Mouse (Mus musculus): ENCODE data around the gene Btbd2. TPM values are rescaled to one million over a fixed set of nuclear protein-coding genes. Genes with fewer than 3 reads are reported as not detected.
"Not testable (repeated sequence)": the region's sequence is repeated elsewhere in the genome, so short reads cannot be mapped to it uniquely, and the experiment has no call there.

Gene Btbd2
- polyA plus RNA-seq, 1 experiment from 2014 or later, result 93.2 TPM

DNA sequence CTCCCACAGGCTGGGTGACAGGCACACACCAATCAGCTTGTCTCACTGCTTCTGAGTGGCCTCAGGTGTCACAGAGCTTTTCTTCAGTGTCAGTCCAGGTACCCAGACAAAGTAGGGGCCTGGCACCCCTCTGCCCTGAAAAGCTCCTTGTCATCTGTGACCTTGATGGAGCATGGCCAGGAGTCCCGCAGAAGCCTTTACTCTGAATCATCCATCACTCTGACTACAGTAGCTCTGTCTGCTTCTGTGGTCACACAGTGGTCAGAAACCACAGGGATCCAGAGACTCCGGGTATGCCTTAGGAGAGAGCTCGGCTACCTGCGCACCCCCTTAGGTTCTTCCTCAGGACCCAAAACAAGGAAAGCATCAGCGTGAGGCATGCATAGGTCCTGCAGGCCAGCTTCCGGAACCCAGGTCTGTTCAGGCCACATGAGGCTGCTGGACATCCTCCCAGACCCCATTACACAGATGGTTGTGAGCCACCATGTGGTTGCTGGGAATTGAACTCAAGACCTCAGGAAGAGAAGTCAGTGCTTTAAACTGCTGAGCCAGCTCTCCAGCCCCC lies 3.6 kb downstream of the Btbd2 start:
- no peak for ATAC-seq (ENCODE audit: low FRiP score, low read depth)
- no peak overlapping the region for H3K27ac ChIP-seq (replicated peaks)
- H3K27me3 ChIP-seq, result no peaks in the 10 kb centered on the region
- H3K4me1 ChIP-seq (replicated peaks), result peaks cover 35% of the 10 kb centered on the region
- no peak overlapping the region for H3K4me3 ChIP-seq
- H3K36me3 ChIP-seq, result 0 out of 2 replicates have a peak, but pooled peaks cover 3% of the 10 kb centered on the region
- WGBS, result 81% methylated on average over 6 of the region's 6 CpGs
- H3K9me3 ChIP-seq, result no peaks in the 10 kb centered on the region
- H3K4me2 ChIP-seq, result no peak overlapping the region
- H3K9ac ChIP-seq, result no peak overlapping the region

DNA sequence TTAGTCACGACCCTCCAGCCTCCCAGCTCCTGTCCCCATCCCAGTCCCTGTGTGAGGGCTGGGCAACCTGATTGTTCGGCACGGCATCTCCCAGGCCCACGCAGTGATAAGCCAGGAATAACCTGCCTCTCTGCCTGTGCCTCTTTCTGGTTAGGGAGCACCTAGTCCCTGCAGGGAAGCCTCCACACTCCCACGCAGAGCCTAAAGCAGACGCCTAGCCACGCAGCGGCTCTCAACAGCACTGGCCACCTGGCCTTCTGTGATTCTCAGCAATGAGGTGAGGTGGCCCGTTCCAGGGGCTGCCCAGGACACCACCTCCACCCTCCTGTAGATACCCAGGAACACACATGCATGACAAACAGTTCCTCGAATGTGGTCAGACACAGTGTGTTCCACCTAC lies 6.5 kb downstream of the Btbd2 start:
- Histone ChIP-seq H3K4me1 (replicated peaks) (peaks cover 26% of the 10 kb centered on the region), H3K27ac (replicated peaks) (no peak overlapping the region), H3K4me3 (no peak overlapping the region), H3K9me3 (no peaks in the 10 kb centered on the region), H3K27me3 (no peaks in the 10 kb centered on the region), H3K4me2 (no peak overlapping the region), H3K9ac (no peak overlapping the region), H3K36me3 (peaks cover 18% of the 10 kb centered on the region)
- 92% methylated on average over 10 of the region's 10 CpGs for WGBS
- ATAC-seq (ENCODE audit: low FRiP score, low read depth), result no peak

DNA sequence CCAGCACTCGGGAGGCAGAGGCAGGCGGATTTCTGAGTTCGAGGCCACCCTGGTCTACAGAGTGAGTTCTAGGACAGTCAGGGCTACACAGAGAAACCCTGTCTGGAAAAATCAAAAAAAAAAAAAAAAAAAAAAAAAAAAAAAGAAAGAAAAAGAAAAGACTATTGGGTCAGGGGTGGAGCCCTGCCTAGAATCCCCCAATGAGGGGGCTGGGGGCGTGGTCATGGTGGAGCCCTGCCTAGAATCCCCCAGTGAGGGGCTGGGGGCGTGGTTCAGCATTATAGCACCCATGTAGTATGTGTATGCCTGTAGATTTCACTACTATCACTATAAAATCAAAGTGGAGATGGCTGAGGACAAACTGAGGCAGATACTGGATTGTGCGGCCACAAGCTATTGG lies 7.0 kb downstream of the Btbd2 start:
- Histone ChIP-seq H3K36me3 (peaks cover 23% of the 10 kb centered on the region), H3K4me1 (replicated peaks) (peaks cover 22% of the 10 kb centered on the region)
- not testable (repeated sequence) for H3K4me2 ChIP-seq; H3K27me3 ChIP-seq; H3K9me3 ChIP-seq; H3K9ac ChIP-seq; H3K27ac ChIP-seq (replicated peaks); ATAC-seq (ENCODE audit: low FRiP score, low read depth); H3K4me3 ChIP-seq
- WGBS, result 92% methylated on average over 6 of the region's 6 CpGs

DNA sequence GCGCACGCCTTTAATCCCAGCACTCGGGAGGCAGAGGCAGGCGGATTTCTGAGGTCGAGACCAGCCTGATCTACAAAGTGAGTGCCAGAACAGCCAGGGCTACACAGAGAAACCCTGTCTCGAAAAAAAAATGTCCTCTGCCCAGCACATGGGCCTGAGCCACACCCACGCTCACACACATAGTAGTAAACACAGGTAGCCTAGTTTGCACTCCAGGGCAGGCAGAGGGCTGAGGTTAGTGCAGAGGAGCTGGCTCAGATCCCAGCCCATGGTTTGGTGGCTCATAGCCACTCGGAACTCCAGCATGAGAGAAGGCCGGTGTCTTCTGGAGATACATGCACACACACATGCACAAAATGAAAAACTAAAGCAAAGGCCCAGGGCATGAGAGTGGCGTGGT lies 9.9 kb downstream of the Btbd2 start:
- H3K9ac ChIP-seq, result no peak overlapping the region
- 96% methylated on average over 10 of the region's 10 CpGs for WGBS
- no peak for ATAC-seq (ENCODE audit: low FRiP score, low read depth)

DNA sequence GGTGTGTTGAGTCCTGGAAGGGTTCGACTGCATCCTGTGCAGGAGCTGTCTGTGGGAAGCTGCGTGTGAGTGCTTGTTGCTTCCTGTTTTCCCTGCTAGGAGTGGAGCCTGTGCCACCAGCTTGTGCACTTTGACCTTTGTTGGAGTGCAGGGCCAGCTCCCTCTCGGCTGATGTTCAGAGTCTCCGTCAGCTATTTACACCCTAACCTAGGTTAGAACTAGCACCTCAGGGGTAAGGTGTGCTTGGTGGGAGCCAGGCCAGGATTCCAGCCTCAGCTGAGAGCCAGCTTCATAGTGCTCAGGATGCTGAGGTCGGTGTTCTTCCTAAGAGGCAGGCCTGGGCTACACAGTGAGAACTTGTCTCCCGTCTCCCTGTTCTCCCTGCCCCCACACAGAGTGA lies 21.5 kb downstream of the Btbd2 start:
- WGBS, result 88% methylated on average over 6 of the region's 6 CpGs
- Histone ChIP-seq H3K9me3 (no peaks in the 10 kb centered on the region), H3K27me3 (no peaks in the 10 kb centered on the region), H3K4me1 (replicated peaks) (no peaks in the 10 kb centered on the region), H3K27ac (replicated peaks) (no peak overlapping the region), H3K4me2 (no peak overlapping the region), H3K9ac (no peak overlapping the region), H3K4me3 (no peak overlapping the region), H3K36me3 (peaks cover 55% of the 10 kb centered on the region)
- no peak for ATAC-seq (ENCODE audit: low FRiP score, low read depth)

More for the DNA sequence above, 9.9 kb downstream of the Btbd2 start:
- H3K9me3 ChIP-seq, result no peaks in the 10 kb centered on the region
- H3K4me2 ChIP-seq, result no peak overlapping the region
- H3K4me3 ChIP-seq, result no peak overlapping the region
- no peak overlapping the region for H3K27ac ChIP-seq (replicated peaks)
- peaks cover 50% of the 10 kb centered on the region for H3K36me3 ChIP-seq
- no peaks in the 10 kb centered on the region for H3K4me1 ChIP-seq (replicated peaks)
- H3K27me3 ChIP-seq, result no peaks in the 10 kb centered on the region

DNA sequence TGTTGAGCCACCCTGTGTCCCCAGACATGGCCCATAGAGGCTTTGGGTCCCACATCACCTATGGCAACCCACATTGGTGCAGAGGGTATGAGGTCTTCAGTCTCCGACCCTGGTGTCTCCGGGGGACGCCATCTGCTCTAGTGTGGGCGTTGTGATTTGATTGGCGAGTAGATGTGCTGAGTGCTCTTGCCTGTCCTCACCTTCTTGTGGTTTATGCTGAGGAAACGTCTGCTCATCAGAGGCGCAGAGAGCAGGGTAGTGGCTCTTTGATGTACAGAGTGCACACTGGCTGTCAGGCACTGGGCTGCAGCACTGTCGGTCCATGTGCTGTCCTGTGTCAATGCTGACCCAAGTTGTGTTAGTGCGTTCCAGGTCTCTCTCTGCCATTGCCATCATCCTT lies 27.9 kb downstream of the Btbd2 start:
- Histone ChIP-seq H3K4me3 (no peak overlapping the region), H3K4me2 (no peak overlapping the region), H3K9me3 (no peaks in the 10 kb centered on the region), H3K27ac (replicated peaks) (no peak overlapping the region), H3K9ac (no peak overlapping the region), H3K36me3 (no peaks in the 10 kb centered on the region), H3K4me1 (replicated peaks) (peaks cover 37% of the 10 kb centered on the region), H3K27me3 (no peaks in the 10 kb centered on the region)
- ATAC-seq (ENCODE audit: low FRiP score, low read depth), result no peak
- 80% methylated on average over 9 of the region's 9 CpGs for WGBS

DNA sequence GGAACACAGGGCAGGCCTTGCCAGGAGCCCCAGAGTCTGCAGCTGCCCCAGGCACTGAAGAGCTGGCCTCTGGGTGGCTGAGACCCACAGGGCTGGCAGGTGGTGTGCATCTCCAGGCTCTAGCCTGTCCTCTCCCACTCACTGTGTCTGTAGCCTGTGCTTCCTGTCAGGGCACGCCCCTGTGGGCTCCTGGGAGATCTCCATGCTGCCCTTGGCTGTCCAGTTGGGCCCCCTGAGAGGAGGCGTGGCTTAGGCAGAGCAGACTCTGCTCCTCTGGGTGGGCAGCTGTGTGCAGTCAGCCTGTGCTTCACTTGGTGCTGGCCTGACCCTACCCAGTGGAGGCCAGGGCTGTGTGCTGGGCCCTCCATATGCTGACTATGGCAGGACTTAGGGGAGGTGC lies 29.2 kb downstream of the Btbd2 start:
- Histone ChIP-seq H3K4me2 (no peak overlapping the region), H3K36me3 (no peaks in the 10 kb centered on the region), H3K4me3 (no peak overlapping the region), H3K9ac (no peak overlapping the region), H3K27ac (replicated peaks) (no peak overlapping the region), H3K4me1 (replicated peaks) (peaks cover 48% of the 10 kb centered on the region), H3K9me3 (no peaks in the 10 kb centered on the region), H3K27me3 (no peaks in the 10 kb centered on the region)
- 69% methylated on average over 2 of the region's 2 CpGs for WGBS
- ATAC-seq (ENCODE audit: low FRiP score, low read depth), result no peak

DNA sequence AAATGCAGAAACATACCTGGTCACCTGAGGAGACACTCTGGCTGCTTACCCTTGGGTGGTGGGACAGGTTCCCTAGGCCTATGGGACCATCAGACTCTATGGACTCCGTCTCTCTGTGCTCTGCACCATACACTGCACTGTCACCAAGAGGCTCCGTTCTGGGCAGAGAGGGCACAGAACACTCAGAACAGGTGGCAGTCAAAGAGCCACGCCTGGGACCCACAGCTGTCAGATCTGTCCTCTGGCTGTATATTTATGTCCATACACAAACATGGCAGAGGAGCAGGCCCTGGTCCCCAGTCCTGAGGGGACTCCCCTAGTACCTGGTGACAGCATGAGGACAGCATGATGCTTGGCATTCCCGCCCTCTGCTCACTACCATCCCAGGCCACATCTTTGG lies 31.1 kb downstream of the Btbd2 start:
- Histone ChIP-seq H3K9me3 (no peaks in the 10 kb centered on the region), H3K27me3 (no peaks in the 10 kb centered on the region), H3K27ac (replicated peaks) (no peak overlapping the region), H3K4me2 (no peak overlapping the region), H3K9ac (no peak overlapping the region), H3K36me3 (no peaks in the 10 kb centered on the region), H3K4me3 (no peak overlapping the region), H3K4me1 (replicated peaks) (peaks cover 56% of the 10 kb centered on the region)
- WGBS, result 90% methylated on average over 4 of the region's 4 CpGs
- no peak for ATAC-seq (ENCODE audit: low FRiP score, low read depth)

DNA sequence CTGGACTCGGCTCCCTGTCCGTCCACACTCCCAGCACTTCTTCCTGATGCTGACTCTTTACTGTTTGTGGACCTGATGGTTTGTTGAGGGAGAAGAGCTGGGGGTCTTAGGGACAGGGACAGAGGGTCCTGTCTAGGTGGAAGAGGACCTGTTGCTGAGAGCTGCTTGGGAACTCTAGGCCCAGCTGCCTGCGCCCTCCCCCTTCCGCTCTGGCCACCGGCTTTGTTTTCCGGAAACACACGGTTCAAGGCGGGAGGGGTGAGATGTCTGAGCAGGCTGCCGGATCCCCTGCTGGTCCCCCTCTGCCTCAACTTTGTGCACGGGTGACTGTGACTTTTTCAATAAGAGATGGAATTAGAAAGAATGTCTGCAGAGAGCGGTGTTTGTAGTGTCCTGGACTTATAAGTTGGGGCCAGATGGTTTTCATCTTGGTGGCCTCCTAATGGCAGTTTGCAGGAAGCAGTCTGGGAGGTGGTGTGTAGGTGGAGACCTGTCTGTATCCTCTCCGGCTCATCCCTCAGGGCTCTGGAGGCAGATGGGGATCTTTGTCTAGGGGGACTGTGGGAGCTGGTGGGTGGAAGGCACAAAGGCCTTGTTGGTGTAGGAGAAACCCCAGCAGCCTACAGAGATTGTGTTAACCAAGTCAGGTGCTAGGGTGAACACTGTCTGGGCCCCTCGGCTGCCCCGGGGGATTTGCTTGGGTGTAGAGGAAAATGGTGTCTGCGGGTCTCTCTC lies 33.2 kb downstream of the Btbd2 start:
- Histone ChIP-seq H3K4me1 (replicated peaks) (peaks cover 45% of the 10 kb centered on the region), H3K4me2 (peak overlapping the region; percentile 97), H3K9ac (peak overlapping the region; percentile 78), H3K27ac (replicated peaks) (peak overlapping the region; percentile 82), H3K36me3 (no peaks in the 10 kb centered on the region), H3K4me3 (peak overlapping the region; percentile 80), H3K9me3 (no peaks in the 10 kb centered on the region), H3K27me3 (no peaks in the 10 kb centered on the region)
- 16% methylated on average over 15 of the region's 15 CpGs for WGBS
- ATAC-seq (ENCODE audit: low FRiP score, low read depth), result no peak

DNA sequence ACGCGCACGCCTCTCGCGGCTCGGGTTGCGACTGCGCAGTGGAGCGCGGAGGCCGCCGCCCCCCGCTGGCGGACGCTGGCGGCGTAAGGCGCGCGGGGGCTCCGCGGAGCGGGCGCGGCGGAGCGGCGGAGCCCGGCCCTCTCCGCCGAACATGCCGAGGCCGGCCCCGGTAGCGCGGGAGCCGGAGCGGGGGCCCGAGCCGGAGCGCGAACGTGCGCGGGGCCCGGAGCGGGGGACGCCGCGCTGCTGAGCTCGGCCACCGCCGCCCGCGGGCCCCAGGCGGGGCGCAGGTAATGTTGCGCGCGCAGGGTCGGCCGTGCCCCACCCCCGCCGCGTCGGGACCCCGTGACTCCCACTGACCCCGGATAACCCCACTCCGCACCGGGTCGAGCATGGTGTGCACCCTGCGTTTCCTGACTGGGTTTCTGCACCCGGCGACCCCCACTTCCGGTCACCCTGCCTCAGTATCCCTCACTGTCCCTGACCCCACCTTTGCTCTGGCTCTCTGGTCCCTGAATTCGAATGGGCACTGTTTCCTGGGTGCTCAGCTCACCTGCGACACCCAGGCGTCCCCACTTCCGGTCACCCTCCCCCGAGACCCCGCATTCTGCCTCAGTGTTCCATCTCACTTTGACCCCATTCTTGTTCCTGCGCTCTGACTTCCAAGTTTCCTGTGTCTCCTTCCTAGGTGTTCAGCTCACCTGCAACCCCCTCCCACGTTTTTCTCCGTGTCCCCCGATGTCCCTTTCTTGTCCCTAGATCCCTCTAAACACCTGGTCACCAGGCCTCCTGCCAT lies 34.0 kb downstream of the Btbd2 start, which contains the start of gene Csnk1g2:
Gene Csnk1g2, plus strand, starts transcription at position 178 of the 796 bp plus-strand sequence.
- Histone ChIP-seq H3K27me3 (no peaks in the 10 kb centered on the region), H3K4me3 (peak within 1 kb of the TSS; percentile 80), H3K4me1 (replicated peaks) (peaks cover 42% of the 10 kb centered on the region), H3K9me3 (no peaks in the 10 kb centered on the region), H3K36me3 (no peaks in the 10 kb centered on the region), H3K9ac (peak within 1 kb of the TSS; percentile 78), H3K27ac (replicated peaks) (peak within 1 kb of the TSS; percentile 97), H3K4me2 (peak within 1 kb of the TSS; percentile 97)
- no peak; the same call in 1 of the 2 replicates for ATAC-seq (ENCODE audit: low FRiP score, low read depth)
- WGBS, result 1% methylated on average over 81 of the region's 85 CpGs

DNA sequence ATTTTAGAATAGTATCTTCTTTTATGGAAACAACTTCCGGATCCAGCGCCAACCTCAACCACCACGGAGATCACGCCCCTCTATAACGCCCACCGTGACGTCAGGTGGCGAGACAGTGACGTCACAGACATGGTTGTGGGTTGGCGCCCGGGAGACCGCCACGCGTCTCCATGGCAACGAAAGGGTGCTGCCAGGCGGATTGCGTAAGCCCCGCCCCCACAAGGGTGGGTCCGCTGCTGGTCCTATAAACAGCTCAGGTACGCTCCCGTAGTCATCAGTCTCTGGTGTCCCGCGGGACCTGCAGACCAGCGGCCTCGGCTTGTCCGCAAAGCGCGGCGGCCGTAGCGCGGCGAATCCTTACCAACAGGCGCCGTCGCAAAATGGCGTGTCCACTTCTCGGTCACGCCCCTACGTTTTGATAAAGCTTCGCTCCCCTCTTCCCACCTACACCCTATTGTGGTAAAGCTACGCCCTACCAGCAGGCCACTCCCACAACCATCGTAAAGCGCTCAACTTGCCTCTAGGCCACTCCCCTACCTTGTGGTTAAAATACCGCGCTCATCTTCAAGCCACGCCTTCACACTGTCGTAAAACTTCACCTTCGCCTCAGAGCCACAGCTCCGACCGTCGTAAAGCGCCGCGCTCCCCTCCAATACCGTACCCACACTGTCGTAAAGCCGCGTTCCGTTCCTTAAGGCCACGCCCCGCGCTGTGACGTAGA lies 34.8 kb downstream of the Btbd2 start:
- Histone ChIP-seq H3K27ac (replicated peaks) (peak overlapping the region; percentile 97), H3K36me3 (no peaks in the 10 kb centered on the region), H3K27me3 (no peaks in the 10 kb centered on the region), H3K4me3 (peak overlapping the region; percentile 80), H3K4me2 (peak overlapping the region; percentile 97), H3K4me1 (replicated peaks) (peaks cover 38% of the 10 kb centered on the region), H3K9ac (peak overlapping the region; percentile 56), H3K9me3 (no peaks in the 10 kb centered on the region)
- under 1% methylated on average over 64 of the region's 64 CpGs for WGBS
- peak; percentile 97 for ATAC-seq (ENCODE audit: low FRiP score, low read depth)

DNA sequence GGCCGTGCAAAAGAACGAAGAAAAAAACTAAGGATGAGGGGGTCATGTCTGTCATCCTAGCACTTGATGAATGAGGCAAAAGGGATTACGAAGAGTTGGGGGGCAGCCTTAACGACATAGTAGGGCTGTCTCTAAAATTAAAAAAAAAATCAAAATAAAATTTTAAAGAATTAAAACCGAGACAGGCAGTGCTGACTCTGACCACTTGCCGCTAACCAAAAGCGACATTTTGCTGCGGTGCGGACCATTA lies 35.3 kb downstream of the Btbd2 start:
- Histone ChIP-seq H3K27me3 (no peaks in the 10 kb centered on the region), H3K4me3 (peak overlapping the region; percentile 80), H3K4me1 (replicated peaks) (peaks cover 38% of the 10 kb centered on the region), H3K36me3 (no peaks in the 10 kb centered on the region), H3K4me2 (peak overlapping the region; percentile 75), H3K9ac (peak overlapping the region; percentile 47), H3K27ac (replicated peaks) (peak overlapping the region; percentile 97), H3K9me3 (no peaks in the 10 kb centered on the region)
- peak; percentile 0; the same call in 1 of the 2 replicates for ATAC-seq (ENCODE audit: low FRiP score, low read depth)
- 2% methylated on average over 9 of the region's 9 CpGs for WGBS

All from hindbrain, embryonic 15.5 days (tissue).